Mouse (Mus musculus): ENCODE data around the gene Dync1li2.
A peak's percentile ranks its signal among the peaks of the same experiment; 100 is the strongest.

Dync1li2 gene

GRCm38 (mm10) chr8:104414204-104414603 lies 28.6 kb downstream of the Dync1li2 start:
- no peak for DNase-seq (ENCODE audit: low spot score)

DNA sequence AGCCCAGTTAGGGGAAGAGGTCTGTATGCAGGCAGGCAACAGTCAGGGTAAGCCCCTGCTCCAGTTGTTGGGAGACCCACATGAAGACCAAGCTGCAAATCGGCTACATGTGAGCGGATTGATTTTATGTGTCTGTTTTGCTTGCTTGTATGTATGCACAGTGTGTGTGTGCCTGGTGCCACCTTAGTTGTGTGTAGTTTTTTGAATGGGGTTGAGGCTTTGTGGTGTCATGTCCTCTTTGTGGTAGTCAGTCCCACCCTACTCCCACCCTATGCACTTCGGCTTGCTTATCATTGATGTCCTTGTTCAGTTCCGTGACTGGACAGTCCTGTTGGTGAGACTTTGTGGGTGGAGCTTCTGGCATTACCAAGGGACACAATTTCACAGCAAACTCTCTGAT lies 29.1 kb downstream of the Dync1li2 start:
- DNase-seq (ENCODE audit: low spot score) = no peak

GRCm38 (mm10) chr8:104412805-104413532 lies 29.9 kb downstream of the Dync1li2 start:
- no peak for DNase-seq (ENCODE audit: low spot score)

DNA sequence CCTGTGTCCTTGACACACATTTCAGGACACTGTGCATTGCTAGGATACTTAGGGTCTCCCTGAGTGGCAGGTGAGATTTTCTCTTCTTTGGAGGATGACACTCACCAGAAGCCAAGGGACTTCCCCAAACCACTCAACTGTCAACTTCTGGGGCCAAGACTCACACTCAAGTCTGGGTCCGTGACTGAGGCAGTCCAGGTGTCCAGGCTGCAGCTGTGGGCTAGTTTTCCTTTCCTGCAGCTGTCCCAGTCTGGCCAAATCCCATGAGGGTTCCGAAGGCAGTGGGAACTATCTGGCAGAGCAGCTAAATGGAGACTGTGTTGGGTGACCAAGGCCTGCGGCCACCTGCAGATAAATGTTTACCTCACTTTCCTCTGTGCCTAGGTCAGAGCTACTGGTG lies 30.9 kb downstream of the Dync1li2 start:
- DNase-seq (ENCODE audit: low spot score) = no peak

DNA sequence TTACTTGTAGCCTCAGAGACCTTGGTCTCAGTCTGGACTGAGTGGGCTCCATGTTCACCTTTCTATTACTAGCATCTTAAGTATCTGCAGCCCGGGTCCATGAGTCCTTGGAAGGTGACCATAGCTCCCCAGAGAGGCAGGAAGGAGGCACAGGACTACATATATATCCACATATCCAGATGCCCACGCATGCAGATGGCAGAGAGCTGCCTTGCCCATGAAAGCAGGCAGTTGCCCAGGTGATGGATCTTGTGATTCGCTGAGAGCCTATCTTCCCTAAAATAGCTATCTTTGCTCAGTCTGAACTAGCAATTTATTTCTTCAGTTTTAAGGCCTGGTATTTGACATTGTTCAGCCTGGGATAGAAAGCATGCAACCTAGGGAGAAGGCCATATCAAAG lies 31.4 kb downstream of the Dync1li2 start:
- peak; percentile 69 for DNase-seq (ENCODE audit: low spot score)

- no peak for DNase-seq (ENCODE audit: low spot score)
These were observed 32.1 kb downstream of the Dync1li2 start for GRCm38 (mm10) chr8:104410628-104411273.

DNA sequence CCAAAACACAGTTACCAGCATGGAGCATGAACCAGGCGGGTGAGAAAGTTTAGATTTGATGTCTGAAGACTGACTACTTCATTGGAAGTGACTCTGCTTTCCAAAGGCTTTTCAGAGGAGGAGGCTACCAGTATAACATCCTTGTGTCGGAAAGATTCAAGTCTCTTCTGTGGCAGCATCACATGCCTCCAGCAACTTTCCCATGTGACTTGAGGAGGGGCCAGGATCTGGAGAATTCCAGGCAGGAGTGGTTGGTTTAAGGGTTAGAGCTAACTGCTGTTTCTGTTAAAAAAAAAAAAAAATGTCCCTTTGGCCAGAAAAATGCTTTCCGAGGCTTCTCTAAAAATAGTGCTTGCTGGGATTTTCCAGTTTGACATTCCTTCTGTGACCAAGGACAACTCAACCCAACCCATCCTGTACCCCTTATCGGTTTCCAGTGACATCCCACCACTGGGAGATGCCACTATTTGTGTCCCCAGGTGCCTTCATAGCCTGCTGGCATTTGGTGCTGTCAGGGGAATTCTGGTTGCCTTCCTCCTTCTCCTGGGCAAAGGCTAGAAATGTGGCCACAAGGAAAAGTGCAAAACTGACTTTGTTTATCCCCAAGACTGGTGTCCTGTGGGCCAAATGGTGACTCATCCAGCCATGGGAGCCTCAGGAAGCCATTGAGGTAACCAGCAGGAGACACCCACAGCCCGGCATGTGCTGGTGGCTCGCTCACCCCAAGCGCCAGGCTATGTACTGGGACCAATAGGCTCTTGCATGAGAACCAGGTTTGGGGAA lies 34.3 kb downstream of the Dync1li2 start:
- no peak for DNase-seq (ENCODE audit: low spot score)

DNA sequence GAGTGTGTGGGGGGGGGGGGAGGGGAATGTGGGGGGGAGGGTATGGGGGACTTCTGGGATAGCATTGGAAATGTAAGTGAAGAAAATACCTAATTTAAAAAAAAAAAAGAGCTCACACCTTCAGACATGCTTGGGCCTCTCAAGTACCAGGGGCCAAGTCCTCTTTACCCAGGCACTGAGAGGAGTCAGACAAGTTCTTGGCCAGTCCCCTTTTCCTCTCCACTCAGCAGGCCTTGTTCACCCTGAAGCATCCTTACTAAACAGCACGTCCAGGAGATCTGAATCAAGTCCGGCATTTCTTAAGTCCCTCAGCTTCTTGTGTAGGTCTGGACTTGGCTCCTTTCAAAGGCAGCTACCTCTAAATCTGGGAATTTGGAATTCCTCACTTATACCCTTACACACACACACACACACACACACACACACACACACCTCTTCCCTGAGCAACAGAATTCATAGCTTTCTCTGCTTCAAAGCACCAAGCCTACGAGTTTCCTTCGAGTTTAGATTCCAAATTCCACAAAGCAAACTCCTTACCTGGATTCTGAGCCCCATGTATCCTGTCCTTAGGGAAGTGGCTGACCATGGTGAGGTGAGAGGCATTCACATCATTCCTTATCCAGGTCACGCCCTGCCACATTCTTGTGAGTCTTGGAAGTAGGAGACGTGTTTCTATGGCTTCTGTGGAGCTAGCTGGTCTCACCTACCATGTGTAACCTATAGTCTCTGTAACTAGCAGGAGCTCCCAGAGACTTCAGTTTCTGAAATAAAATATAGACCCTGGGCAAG lies 36.3 kb downstream of the Dync1li2 start:
- DNase-seq (ENCODE audit: low spot score) = no peak

- no peak for DNase-seq (ENCODE audit: low spot score)
These were observed 37.2 kb downstream of the Dync1li2 start for GRCm38 (mm10) chr8:104405430-104406187.

GRCm38 (mm10) chr8:104403596-104403995 lies 39.3 kb downstream of the Dync1li2 start:
- no peak for DNase-seq (ENCODE audit: low spot score)

GRCm38 (mm10) chr8:104395703-104396357 lies 47.0 kb downstream of the Dync1li2 start, which contains the start of gene Cmtm4:
Gene Cmtm4, minus strand, starts transcription at chr8:104395807.
- no peak for DNase-seq (ENCODE audit: low spot score)

- peak; percentile 43 for DNase-seq (ENCODE audit: low spot score)
These were observed 47.8 kb downstream of the Dync1li2 start for GRCm38 (mm10) chr8:104394801-104395702.

- no peak for DNase-seq (ENCODE audit: low spot score)
These were observed 49.1 kb downstream of the Dync1li2 start for GRCm38 (mm10) chr8:104393767-104394166.

- DNase-seq (ENCODE audit: low spot score) = no peak
These were observed 49.7 kb downstream of the Dync1li2 start for GRCm38 (mm10) chr8:104393139-104393538.

DNA sequence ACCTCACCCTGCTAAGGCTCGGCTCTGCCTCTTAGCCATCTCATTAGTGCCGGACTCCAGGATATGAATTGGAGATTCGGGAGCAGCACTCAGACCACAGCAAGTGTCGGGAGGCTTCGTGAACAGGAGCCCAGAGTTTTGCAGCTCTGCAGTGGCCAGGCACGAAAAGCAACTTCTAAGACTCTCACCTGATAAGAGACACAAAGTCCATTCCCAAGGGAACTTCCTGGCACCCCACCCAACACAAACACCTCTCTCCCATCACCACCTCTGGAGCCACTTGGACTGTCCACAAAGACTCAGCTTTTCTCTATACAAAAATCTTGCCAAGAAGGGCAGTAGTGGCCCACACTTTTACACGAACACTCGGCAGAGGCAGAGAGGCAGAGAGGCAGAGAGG lies 52.6 kb downstream of the Dync1li2 start:
- DNase-seq (ENCODE audit: low spot score) = no peak

- DNase-seq (ENCODE audit: low spot score) = no peak
These were observed 54.9 kb downstream of the Dync1li2 start for GRCm38 (mm10) chr8:104387980-104388379.

- no peak for DNase-seq (ENCODE audit: low spot score)
These were observed 55.3 kb downstream of the Dync1li2 start for GRCm38 (mm10) chr8:104387501-104387900.

- DNase-seq (ENCODE audit: low spot score) = no peak
These were observed 56.2 kb downstream of the Dync1li2 start for GRCm38 (mm10) chr8:104386693-104387092.

GRCm38 (mm10) chr8:104383977-104384376 lies 58.9 kb downstream of the Dync1li2 start:
- DNase-seq (ENCODE audit: low spot score) = no peak

DNA sequence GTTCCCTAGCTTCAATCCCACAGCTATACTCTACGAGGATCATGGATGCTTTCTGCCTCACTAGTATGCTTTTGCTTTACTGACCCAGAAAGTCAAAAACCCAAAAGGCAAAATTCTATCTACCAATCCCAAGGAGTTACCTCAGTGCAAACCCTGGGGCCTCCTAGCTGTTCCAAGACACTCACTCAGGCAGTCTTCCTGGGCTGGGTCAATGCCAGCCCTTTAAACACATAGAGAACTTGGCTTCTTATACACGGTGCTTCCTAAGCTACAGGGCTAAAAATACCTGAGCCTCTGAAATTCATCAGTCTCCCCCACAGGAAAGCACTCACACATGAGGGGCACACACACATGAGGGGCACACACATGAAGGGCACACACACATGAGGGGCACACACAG lies 59.6 kb downstream of the Dync1li2 start:
- DNase-seq (ENCODE audit: low spot score) = no peak
